Mouse (Mus musculus) CH12.LX (cell line): ENCODE data around the gene Fchsd2.

Source experiments
- CHD1 ChIP-seq: IDR thresholded peaks from 2 replicates; pipeline ENCODE4 v1.6.1; 2012; ENCODE audit warnings: low read depth, low read length, improper control_type of control experiment, inconsistent platforms
- CTCF ChIP-seq, 2 experiments: IDR thresholded peaks in 1 of 2; conservative IDR thresholded peaks in 1 of 2; 2 replicates each; pipeline ENCODE4 v1.5.1; 2011 to 2012; ENCODE audit warnings: low read depth in 2 of 2, low read length in 2 of 2, improper control_type of control experiment in 1 of 2, inconsistent platforms in 1 of 2, mild to moderate bottlenecking in 1 of 2, moderate library complexity in 1 of 2
- EP300 ChIP-seq: IDR thresholded peaks from 2 replicates; pipeline ENCODE4 v1.6.1; 2011; ENCODE audit warnings: low read length, improper control_type of control experiment
- GABPA ChIP-seq: IDR thresholded peaks from 2 replicates; pipeline ENCODE4 v1.6.1; 2012; ENCODE audit warnings: low read depth, low read length, improper control_type of control experiment, inconsistent platforms; ENCODE audit not compliant: insufficient replicate concordance
- MAFK ChIP-seq: IDR thresholded peaks from 2 replicates; pipeline ENCODE4 v1.6.1; 2011; ENCODE audit warnings: low read length, improper control_type of control experiment; ENCODE audit not compliant: insufficient replicate concordance
- MAX ChIP-seq: IDR thresholded peaks from 2 replicates; pipeline ENCODE4 v1.6.1; 2011; ENCODE audit warnings: low read length, improper control_type of control experiment
- NRF1 ChIP-seq: IDR thresholded peaks from 2 replicates; pipeline ENCODE4 v1.6.1; 2014; ENCODE audit warnings: low read depth, mild to moderate bottlenecking, inconsistent platforms, low read length, improper control_type of control experiment, moderate library complexity
- POLR2A ChIP-seq: IDR thresholded peaks from 2 replicates; pipeline ENCODE4 v1.6.1; 2011; ENCODE audit warnings: low read depth, mild to moderate bottlenecking, improper control_type of control experiment, low read length
- RAD21 ChIP-seq: IDR thresholded peaks from 2 replicates; pipeline ENCODE4 v1.6.1; 2011; ENCODE audit warnings: low read depth, mild to moderate bottlenecking, low read length, improper control_type of control experiment, moderate library complexity
- SIN3A ChIP-seq: IDR thresholded peaks from 2 replicates; pipeline ENCODE4 v1.6.1; 2012; ENCODE audit warnings: low read length, improper control_type of control experiment, inconsistent platforms
- UBTF ChIP-seq: IDR thresholded peaks from 2 replicates; pipeline ENCODE4 v1.6.1; 2012; ENCODE audit warnings: low read depth, mild to moderate bottlenecking, inconsistent platforms, low read length, improper control_type of control experiment, moderate library complexity
- ZMIZ1 ChIP-seq: IDR thresholded peaks from 2 replicates; pipeline ENCODE4 v1.6.1; 2012; ENCODE audit warnings: low read depth, mild to moderate bottlenecking, inconsistent platforms, low read length, improper control_type of control experiment

DNA sequence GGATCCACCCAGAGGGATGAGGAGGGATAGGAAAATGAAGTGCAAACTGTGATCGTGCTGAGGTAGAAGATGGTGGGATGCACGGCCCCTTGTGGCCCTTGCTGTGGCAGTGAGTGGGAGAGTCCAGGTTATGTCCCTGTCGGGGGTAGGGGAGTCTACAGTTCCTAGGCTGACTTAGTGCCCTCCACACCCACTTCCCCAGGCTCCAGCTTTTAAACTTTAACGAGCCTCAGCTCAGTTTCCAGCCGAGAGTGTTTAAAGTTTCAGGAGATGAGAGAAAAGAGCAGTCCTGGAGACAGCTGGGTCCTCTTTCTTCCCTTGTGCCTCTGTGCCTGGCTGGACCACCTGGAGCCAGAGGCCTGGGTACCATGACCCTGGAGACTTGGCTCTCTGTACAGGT is 234.6 kb downstream of the Fchsd2 start:
- TF ChIP-seq POLR2A (no peak), RAD21 (no peak), GABPA (no peak), SIN3A (no peak), UBTF (no peak), CTCF (conservative IDR thresholded peaks at IDR 0.05 in 1 of 2, IDR thresholded peaks at IDR 0.05 in 1 of 2; ENCODE audit: low read depth in 2 of 2, low read length in 2 of 2) (no peak), MAX (no peak), MAFK (no peak), EP300 (no peak), ZMIZ1 (no peak), CHD1 (no peak), NRF1 (no peak)
